Mouse (Mus musculus) mouse trophoblast stem cell (cell line): Measurements from ENCODE around the gene Pip4k2b.
"Not testable (repeated sequence)": the region's sequence is repeated elsewhere in the genome, so short reads cannot be mapped to it uniquely, and the experiment has no call there.

Source experiments
- in situ Hi-C, 2 experiments: fragments of 300-500 bp; cut with MseI, MboI; formaldehyde crosslinking; loops; 2 replicates in 1 of 2; 3 replicates in 1 of 2; pipeline ENCODE4 v1.15.1; 2025

Pip4k2b gene

DNA sequence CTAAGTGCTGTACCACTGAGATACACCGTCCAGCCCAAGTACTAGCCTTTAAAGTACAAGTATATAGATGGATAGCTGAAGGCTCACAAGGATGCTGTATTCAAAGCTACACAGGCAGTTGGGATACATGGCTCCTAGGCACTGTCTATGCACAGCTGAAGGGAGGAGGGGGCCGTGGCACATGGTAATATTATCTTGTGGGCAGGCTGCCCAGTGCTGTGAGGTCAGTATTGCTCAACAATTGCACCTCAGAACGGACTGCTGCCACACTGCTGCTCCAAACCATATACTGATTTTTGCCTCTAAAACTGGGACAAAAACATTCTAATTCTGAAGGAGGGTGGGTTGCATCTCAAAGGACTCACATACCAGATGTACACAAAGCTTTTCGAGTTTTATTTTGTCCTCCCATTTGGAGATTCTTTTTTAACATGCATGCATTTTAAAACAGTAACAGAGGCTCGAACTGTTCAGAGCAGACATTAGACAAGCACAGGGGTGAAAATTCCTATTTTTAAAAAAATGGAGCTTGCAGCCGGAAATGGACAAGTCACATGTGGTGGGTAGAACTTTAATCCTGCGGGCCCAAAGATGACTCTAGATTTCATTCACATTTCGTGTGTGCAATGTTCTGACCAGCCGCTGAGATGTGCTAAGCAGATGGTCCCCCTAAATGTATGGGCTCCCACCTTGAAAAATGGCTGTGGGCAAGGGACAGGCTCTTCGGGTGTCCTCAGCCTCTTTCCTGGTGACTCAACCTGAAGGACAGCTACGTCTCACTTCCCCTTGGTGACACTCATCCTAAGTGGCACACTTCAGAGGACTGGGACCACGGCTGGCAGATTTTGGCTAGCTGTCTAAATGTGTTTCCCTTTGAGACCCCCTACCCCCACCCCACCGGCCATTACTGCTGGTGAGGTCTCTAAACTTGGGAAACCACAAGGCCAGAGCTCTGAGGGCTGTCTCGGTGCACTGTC is 29.4 kb downstream of the Pip4k2b start:
- in situ Hi-C loops = no loop called here

GRCm38 (mm10) chr11:97714356-97714755 is 30.1 kb downstream of the Pip4k2b start:
- in situ Hi-C loops = no loop called here

DNA sequence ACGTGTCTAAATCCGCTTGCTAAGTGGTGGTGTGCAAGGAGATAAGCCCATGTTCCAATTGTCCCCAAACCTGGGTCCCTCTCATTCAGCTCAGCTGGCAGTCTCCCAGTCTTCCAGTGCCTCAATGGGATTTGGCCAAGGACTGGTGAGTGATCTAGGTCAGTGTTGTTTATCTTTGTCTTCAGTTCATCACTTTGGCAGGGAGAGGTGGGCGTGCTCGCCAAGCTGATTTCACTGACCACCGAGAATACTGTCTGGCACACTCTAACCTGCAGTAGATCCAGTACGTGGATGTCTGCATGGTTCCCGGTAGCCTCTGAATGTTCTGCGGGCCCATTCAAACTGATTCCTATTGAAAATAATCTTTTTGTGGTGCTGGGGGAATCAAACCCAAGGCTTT is 30.6 kb downstream of the Pip4k2b start:
- in situ Hi-C loops = no loop called here

- in situ Hi-C loops = no loop called here
Measured at GRCm38 (mm10) chr11:97712286-97712685, 32.2 kb downstream of the Pip4k2b start.

DNA sequence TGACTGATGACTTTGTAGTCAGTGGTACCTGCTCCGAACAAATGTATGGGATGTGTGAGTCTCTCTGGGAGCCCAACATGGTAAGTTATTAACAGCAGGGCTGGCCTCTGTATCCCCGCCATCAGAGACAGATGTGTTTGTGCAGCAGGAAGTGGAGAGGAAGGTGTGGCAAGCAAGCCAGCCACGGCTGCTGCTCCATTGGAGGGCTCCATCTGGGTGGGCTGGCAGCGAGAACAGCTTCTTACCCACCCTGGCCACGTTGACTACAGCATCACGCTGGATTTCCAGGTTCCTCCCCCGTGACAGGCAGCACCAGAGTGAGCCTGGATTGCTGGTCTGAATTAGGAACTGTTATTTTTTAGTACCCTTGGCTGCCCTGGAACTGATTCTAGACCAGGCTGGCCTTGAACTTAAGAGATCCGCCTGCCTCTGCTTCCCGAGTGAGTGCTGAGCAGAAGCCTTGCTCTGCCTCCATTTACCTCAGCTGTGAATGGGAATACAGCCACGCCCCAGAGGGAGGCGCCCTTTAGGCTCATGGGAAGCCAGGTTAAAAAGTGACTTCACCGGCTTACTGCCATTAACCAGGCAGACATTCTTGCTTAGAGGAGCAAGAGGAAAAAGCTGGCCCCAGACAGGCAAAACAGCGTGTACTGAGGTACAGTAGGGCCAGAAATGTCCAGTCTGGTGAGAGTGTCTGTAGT is 33.2 kb downstream of the Pip4k2b start:
- in situ Hi-C loops = no loop called here

GRCm38 (mm10) chr11:97710067-97710466 is 34.4 kb downstream of the Pip4k2b start:
- in situ Hi-C loops = not testable (repeated sequence)

DNA sequence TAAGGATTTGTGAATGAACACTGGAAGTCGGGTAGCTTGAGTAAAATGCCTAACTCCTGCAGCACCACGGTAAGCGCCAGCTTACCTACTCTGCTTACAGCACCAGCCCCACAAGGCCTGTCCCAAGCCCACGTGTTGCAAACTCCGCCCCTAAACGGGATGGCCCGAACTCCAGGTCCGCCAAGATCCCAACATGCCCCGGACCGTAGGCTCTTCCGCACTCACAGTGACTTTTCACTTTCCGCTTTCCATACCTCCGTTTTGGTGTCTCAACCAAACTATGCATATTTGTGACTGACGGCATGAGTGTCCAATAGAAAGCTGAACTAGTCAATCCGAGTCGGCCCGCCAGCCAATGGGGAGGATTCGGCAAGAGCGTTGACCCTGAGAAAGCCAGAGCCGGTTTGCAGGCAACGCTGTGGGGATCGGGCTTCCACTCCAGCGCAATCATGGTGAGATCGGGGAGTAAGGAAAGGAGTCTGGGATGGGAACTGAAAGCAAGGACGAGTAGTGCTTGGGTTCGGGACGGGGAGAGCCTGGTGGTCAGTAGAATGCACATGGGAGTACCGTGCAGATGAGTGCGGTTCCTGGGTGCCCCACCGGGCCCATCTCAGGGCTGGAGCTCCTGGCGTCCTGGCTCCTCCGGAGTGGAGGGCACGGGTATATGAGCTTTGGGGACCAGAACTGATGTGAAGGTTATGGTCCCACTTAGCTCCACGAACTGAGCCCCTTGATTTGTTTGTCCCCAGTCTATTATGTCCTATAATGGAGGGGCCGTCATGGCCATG is 41.3 kb downstream of the Pip4k2b start, which contains the start of gene Psmb3:
TSS of gene Psmb3 (plus strand) at position 361 of the 788 bp plus-strand sequence.
- in situ Hi-C loops = no loop called here

- in situ Hi-C loops = no loop called here
Measured at GRCm38 (mm10) chr11:97702393-97702745, 42.1 kb downstream of the Pip4k2b start.

DNA sequence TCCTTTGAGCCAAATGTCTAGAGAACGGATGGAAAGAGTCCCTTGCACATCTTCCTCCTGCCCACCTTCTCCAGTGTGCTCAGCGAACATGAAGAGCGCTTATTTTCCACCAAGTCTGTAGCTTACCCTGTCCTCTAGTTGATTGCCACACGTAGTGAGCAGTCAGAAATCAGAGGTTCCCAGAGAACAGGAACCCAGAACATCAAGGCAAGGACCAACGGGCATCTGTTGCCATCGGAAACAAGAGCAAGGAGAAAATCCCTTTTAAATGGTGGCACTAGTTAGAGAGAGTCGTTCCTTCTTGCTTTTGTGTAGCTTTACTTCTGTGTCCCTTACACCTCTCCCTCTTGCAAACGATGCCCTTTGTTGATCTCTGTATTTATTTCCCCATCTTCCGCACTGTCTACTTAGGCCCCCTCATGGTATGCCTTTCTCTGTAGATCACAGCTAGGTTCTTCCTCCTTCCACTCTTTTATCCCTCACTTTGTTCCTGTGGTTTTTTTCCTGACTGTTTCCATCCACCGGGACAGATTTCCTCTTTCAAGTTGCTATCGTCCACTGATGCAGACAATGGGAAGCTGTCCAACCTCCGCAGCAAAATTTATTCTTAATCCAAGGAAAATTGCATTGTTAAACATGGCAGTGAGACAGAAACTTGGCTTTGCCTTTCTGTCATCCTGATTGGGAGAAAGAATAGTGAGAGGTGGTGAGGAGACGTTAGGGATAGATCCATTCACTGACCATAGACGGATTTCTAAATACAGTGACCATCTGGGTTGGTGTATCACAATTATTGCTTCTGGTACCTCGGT is 42.7 kb downstream of the Pip4k2b start:
- in situ Hi-C loops = no loop called here

- in situ Hi-C loops = no loop called here
Measured at GRCm38 (mm10) chr11:97700746-97701580, 43.5 kb downstream of the Pip4k2b start.

- in situ Hi-C loops = no loop called here
Measured at GRCm38 (mm10) chr11:97700003-97700745, 44.3 kb downstream of the Pip4k2b start, which contains the start of gene Pcgf2. TSS of gene Pcgf2 (minus strand) at chr11:97700497.

- in situ Hi-C loops = no loop called here
Measured at GRCm38 (mm10) chr11:97699626-97700002, 44.9 kb downstream of the Pip4k2b start.

DNA sequence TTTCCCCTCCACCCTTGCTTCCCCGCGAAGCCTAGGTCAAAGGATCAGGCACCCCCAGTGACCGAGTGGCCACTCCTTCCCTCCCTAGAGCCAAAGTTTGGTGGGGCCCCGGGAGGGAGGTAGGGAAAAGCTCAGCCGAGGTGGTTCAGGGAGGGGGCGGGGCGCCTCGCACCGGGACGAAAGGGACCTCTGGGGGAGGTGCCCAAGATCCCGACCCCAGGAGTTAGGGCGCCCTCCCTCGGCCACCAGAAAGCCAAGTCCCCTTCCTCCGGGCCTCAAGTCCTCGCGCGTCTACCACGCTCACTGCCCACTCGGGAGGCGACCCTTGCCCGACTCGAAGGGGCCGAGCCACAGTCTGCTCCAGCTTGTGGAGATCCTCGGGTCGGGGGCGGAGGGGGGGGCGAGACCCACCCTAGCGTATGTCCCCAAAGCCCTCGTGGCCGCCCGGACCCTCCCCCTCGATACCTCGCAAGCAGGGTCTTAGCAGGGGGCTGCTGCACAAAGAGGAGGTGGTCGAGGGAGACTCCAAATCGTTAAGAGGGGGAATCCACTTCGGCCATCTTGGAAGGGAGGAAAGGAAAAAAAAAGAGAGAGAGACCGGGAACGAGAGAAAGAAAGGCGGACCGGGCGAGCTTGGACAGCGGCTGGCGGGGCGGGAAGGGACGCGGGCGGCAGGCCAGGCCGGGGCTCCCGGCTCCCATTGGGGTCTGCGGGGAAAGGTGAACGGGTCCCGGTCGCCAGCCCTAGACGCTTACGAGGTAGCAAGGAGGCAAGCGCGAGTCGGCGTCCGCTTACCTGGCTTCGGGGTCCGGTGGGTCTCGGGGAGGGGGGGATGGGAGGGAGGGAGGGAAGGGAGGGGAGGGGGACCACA is 45.5 kb downstream of the Pip4k2b start:
- in situ Hi-C loops = no loop called here

DNA sequence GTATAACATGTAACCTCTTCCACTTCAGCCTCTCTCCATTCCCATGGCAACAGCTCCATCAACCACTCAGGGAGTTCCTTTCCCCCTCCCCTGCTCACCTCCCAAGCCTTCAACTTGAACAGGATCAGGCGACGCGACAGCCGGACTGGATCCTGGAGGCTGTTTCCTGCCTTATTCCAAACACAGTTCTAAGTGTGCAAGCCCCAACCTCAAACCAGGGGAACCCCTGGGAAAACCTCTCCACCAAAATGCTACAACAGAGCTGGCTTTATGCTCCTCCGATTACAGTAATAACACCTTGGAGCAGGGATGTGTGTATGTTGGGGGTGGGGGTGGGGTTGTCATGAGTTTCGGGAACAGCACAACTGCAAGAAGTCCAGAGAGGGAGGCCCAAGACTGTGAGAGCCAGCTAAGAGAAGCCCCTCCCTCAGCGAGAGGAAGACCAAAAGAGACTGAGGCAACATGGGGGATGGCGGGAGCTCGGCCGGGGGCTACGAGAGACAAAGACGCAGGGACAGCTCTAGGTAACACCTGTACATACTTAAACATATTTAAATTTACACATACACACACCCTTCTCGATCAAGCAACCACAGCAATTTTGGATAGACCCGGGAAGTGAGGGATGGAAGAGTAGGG is 46.5 kb downstream of the Pip4k2b start:
- in situ Hi-C loops = no loop called here

- in situ Hi-C loops = no loop called here
Measured at GRCm38 (mm10) chr11:97697199-97697890, 47.2 kb downstream of the Pip4k2b start.

DNA sequence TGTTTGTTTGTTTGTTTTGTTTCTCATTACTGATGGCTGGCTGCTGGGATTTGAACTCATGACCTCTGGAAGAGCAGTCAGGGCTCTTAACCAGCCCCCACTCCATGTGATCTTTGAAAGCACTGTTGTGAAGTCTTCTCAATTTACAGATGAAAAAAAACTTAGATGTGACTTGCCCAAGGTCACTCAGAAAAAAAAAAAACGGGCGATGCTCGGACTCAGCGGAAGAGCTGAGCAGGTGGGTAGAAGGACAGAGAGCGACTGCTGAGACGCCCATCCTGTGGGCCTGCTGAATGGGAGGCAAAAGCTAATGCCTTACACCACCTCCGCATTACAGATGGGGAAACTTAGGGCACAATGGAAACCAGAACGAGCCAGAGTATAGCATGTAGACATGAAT is 47.8 kb downstream of the Pip4k2b start:
- in situ Hi-C loops = no loop called here

DNA sequence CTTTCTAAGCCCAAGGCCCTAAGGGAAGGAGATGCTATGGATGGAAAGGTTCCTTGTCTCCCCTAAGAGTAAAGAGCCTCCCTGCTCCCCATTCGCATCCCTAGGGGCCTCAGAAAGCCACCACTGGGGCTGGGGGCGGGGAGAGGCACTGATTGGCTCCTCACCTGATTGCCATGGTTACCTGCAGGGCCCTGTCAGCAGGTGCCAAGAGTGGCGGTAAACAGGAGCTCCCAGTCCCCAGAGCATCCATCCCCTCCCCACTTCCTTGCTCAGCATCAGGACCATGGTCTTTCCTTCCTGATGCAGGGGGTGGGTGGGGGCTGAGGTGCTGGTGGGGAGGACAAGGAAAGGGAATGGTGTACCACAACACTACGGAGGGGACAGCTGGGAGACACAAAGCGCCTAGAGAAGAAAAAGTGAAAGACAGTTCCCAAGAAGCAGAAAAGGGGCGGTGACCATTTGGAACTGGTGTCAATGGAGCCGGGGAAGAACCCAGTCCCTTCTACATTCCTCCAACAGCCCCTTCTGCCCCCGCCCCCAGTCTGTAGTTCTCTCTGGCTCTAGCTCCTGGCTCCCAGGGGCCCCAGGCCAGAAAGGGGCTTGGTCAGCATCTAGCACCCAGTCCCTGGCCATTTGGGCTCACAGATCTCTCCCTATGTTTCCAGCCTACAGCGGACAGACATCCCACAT is 48.6 kb downstream of the Pip4k2b start:
- in situ Hi-C loops = no loop called here
